ENCODE assay signal across 10 mouse cellular contexts in genomic region chr17:35695289-35695688, GRCm38 (mm10). TPM values are rescaled to one million over a fixed set of nuclear protein-coding genes. Genes with fewer than 3 reads are reported as not detected.
A peak's percentile ranks its signal among the peaks of the same experiment; 100 is the strongest.
DNase-seq lines count a peak whose midpoint lies in the region; ATAC-seq and TF ChIP-seq lines count a peak whose summit lies in the region.
"Had no signal": no experiment of that assay in that cellular context is flagged by ENCODE, and none has a peak within 500 bp of the region (broad histone marks: within the 10 kb centered on the region; RNA-seq: fewer than 3 reads in every experiment).

No protein-coding gene starts in this region.

- H3K36me3 ChIP-seq in midbrain, embryonic 10.5 days = peaks cover 91% of the 10 kb centered on the region
- H3K36me3 ChIP-seq in midbrain, embryonic 16.5 days (ENCODE audit: control insufficient read depth, insufficient read depth, low read length) = peaks cover 18% of the 10 kb centered on the region
- H3K36me3 ChIP-seq: liver, embryonic 13.5 days had no signal

- no peak overlapping the region for H3K9ac ChIP-seq in midbrain, embryonic 16.5 days (ENCODE audit: low read depth, low read length)
- H3K9ac ChIP-seq: heart, embryonic 13.5 days; liver, embryonic 13.5 days had no signal

- H3K4me2 ChIP-seq in midbrain, embryonic 16.5 days (ENCODE audit: low read length) = no peak overlapping the region
- H3K4me2 ChIP-seq: heart, embryonic 13.5 days; liver, embryonic 13.5 days had no signal

- no peak overlapping the region for H3K4me3 ChIP-seq in gastrocnemius, adult 2 months
- H3K4me3 ChIP-seq in midbrain, embryonic 10.5 days = no peak overlapping the region
- H3K4me3 ChIP-seq in midbrain, embryonic 16.5 days (ENCODE audit: low read depth, low read length) = no peak overlapping the region
- H3K4me3 ChIP-seq: heart, embryonic 13.5 days; liver, embryonic 13.5 days had no signal

- peaks cover 8% of the 10 kb centered on the region for H3K9me3 ChIP-seq in midbrain, embryonic 10.5 days (replicated peaks)
- no peaks in the 10 kb centered on the region for H3K9me3 ChIP-seq in midbrain, embryonic 16.5 days (replicated peaks; ENCODE audit: control insufficient read depth, low read length, poor library complexity, severe bottlenecking)
- H3K9me3 ChIP-seq: heart, embryonic 13.5 days had no signal

- ATAC-seq in midbrain, embryonic 16.5 days = no peak
- no peak for ATAC-seq in monocyte, adult 5-6 weeks (replicated peaks; ENCODE audit: insufficient number of reproducible peaks, low FRiP score, low TSS enrichment, poor library complexity, severe bottlenecking)

- 95% methylated on average over 2 of the region's 2 CpGs for WGBS in midbrain, embryonic 10.5 days
- WGBS in midbrain, embryonic 16.5 days = 95% methylated on average over 2 of the region's 2 CpGs

- intact Hi-C loops in gastrocnemius, adult 2 months (cut with DNase I) = no loop called here

- DNase-seq in gastrocnemius, adult 2 months = peak; percentile 33
- DNase-seq in gastrocnemius, adult 18-20 months (ENCODE audit: low spot score) = no peak
- peak; percentile 46 for DNase-seq in midbrain, embryonic 10.5 days (ENCODE audit: low spot score)
- DNase-seq in NIH3T3 (ENCODE audit: low read depth) = peak; percentile 73
- peak; percentile 67 for DNase-seq in retina, embryonic 14.5 days (ENCODE audit: low spot score)
- no peak for DNase-seq in gastrocnemius, adult 8-10 months (ENCODE audit: low spot score in 2 of 2)
- DNase-seq: liver, embryonic 13.5 days had no signal

- H3K27ac ChIP-seq in gastrocnemius, adult 2 months = no peak overlapping the region
- no peak overlapping the region for H3K27ac ChIP-seq in midbrain, embryonic 10.5 days (replicated peaks)
- H3K27ac ChIP-seq in midbrain, embryonic 16.5 days (ENCODE audit: low read length) = no peak overlapping the region
- H3K27ac ChIP-seq: heart, embryonic 13.5 days; liver, embryonic 13.5 days had no signal

- peaks cover 38% of the 10 kb centered on the region for H3K4me1 ChIP-seq in midbrain, embryonic 10.5 days
- peaks cover 32% of the 10 kb centered on the region for H3K4me1 ChIP-seq in midbrain, embryonic 16.5 days (ENCODE audit: control insufficient read depth, insufficient read depth, low read length)

- TF ChIP-seq CTCF in gastrocnemius, adult 2 months (IDR thresholded peaks at IDR 0.05) = peak; percentile 56

- peaks cover 6% of the 10 kb centered on the region; the same call in 1 of the 2 replicates for H3K27me3 ChIP-seq in midbrain, embryonic 10.5 days (ENCODE audit: low read depth, poor library complexity, severe bottlenecking)
- H3K27me3 ChIP-seq in midbrain, embryonic 16.5 days (ENCODE audit: control insufficient read depth, insufficient read depth, low read depth, low read length) = no peaks in the 10 kb centered on the region

RNA-seq across cellular contexts. Expression of gene Ddr1, which starts 9.1 kb away (rescaled TPM):
- 10 to 100 TPM; 13.4 to 15.9 TPM for total RNA-seq in gastrocnemius, adult 2 months (2021)
- total RNA-seq in gastrocnemius, adult 18-20 months (2021) = 10 to 100 TPM; 12.4 to 17.1 TPM
- 142 and 193 TPM in 2 replicates for polyA plus RNA-seq in midbrain, embryonic 10.5 days (2016; fragmentation: Nextera tagmentation; extraction: Ambion mirVana)
- 87.8 and 103 TPM in 2 replicates for polyA plus RNA-seq in midbrain, embryonic 16.5 days (2015; fragmentation: Nextera tagmentation; extraction: Ambion mirVana)
- total RNA-seq in monocyte, adult 5-6 weeks (2017) = 0.67 to 1.2 TPM in 2 of 3 replicates, not detected in the other
- total RNA-seq in gastrocnemius, adult 8-10 months (2022) = 10 to 100 TPM; 13.7 to 20.0 (median 15.9) TPM

RNA-seq across cellular contexts. Expression of gene Gtf2h4, which starts 21.8 kb away (rescaled TPM):
- total RNA-seq in gastrocnemius, adult 2 months (2021) = 10 to 100 TPM; 18.1 to 24.2 TPM
- total RNA-seq in gastrocnemius, adult 18-20 months (2021) = 10 to 100 TPM; 17.7 to 18.9 TPM
- 50.1 and 52.3 TPM in 2 replicates for polyA plus RNA-seq in midbrain, embryonic 10.5 days (2016; fragmentation: Nextera tagmentation; extraction: Ambion mirVana)
- polyA plus RNA-seq in midbrain, embryonic 16.5 days (2015; fragmentation: Nextera tagmentation; extraction: Ambion mirVana) = 26.5 and 27.3 TPM in 2 replicates
- total RNA-seq in monocyte, adult 5-6 weeks (2017) = 10.9 to 22.5 TPM (median 13.5 TPM) in 3 replicates
- total RNA-seq in gastrocnemius, adult 8-10 months (2022) = 10 to 100 TPM; 16.0 to 21.6 (median 17.9) TPM

RNA-seq across cellular contexts. Expression of gene Vars2, which starts 27.9 kb away (rescaled TPM):
- total RNA-seq in gastrocnemius, adult 2 months (2021) = 10 to 100 TPM; 12.8 to 16.8 TPM
- 10 to 100 TPM in 1 of 2 experiments, 1 to 10 TPM in 1; 9.8 to 13.7 TPM for total RNA-seq in gastrocnemius, adult 18-20 months (2021)
- 19.3 and 20.6 TPM in 2 replicates for polyA plus RNA-seq in midbrain, embryonic 10.5 days (2016; fragmentation: Nextera tagmentation; extraction: Ambion mirVana)
- polyA plus RNA-seq in midbrain, embryonic 16.5 days (2015; fragmentation: Nextera tagmentation; extraction: Ambion mirVana) = 15.1 and 15.3 TPM in 2 replicates
- 7.4 to 13.8 TPM (median 11.3 TPM) in 3 replicates for total RNA-seq in monocyte, adult 5-6 weeks (2017)
- total RNA-seq in gastrocnemius, adult 8-10 months (2022) = 10 to 100 TPM in 2 of 4 experiments, 1 to 10 TPM in 2; 9.0 to 15.4 (median 10.3) TPM

RNA-seq across cellular contexts. Expression of gene Mucl3, which starts 51.8 kb away (rescaled TPM):
- not detected for total RNA-seq in gastrocnemius, adult 2 months (2021)
- total RNA-seq in gastrocnemius, adult 18-20 months (2021) = not detected
- polyA plus RNA-seq in midbrain, embryonic 10.5 days (2016; fragmentation: Nextera tagmentation; extraction: Ambion mirVana) = 0.17 and 0.22 TPM in 2 replicates
- 0.07 and 0.14 TPM in 2 replicates for polyA plus RNA-seq in midbrain, embryonic 16.5 days (2015; fragmentation: Nextera tagmentation; extraction: Ambion mirVana)
- total RNA-seq in monocyte, adult 5-6 weeks (2017) = not detected in 3 replicates
- total RNA-seq in gastrocnemius, adult 8-10 months (2022) = not detected

Comparison
In these comparisons a context has a peak if more than half of its experiments do, and no peak if none do; other contexts are left out.
1. DNase-seq: peak in gastrocnemius, adult 2 months (single experiment), midbrain, embryonic 10.5 days (single experiment), NIH3T3 (single experiment) and retina, embryonic 14.5 days (single experiment); none in gastrocnemius, adult 18-20 months (single experiment) and gastrocnemius, adult 8-10 months (0 of 2).